ENCODE assay signal across 14 mouse cellular contexts in the genomic region with DNA sequence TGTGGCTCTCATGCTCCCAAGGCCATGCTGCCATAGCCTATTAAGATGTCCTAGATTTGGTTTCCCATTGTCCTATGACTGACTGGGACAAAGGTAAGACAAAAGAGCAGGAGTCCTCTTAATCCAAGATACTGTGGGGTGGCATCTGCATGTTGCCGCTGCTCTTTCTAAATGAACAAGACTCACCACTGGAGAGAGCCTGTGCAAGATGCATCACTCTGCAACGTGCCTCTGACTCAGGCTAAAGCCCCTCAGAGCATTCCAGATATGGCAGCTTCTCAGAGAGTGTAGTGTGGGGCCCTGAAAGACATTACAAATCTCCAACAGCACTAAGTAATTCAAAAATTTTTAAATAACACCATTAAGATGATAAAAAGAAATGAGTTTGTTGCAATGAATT.
"Had no signal": no experiment of that assay in that cellular context is flagged by ENCODE, and none has a peak within 500 bp of the region (broad histone marks: within the 10 kb centered on the region; RNA-seq: fewer than 3 reads in every experiment).

No protein-coding gene starts in this region.

- DNase-seq: heart, postnatal 10 days; heart, postnatal 14 days; heart, postnatal 36 days; heart, postnatal 4 days; kidney, adult 11 months; kidney, adult 18-20 months; kidney, adult 2 months; kidney, postnatal 10 days; kidney, postnatal 14 days; kidney, postnatal 25 days; kidney, postnatal 36 days; kidney, postnatal 4 days; layer of hippocampus, adult 9-11 months; layer of hippocampus, postnatal 36 days had no signal
